Mouse (Mus musculus): ENCODE measurements around the gene Nkx1-2.

Gene Nkx1-2

DNA sequence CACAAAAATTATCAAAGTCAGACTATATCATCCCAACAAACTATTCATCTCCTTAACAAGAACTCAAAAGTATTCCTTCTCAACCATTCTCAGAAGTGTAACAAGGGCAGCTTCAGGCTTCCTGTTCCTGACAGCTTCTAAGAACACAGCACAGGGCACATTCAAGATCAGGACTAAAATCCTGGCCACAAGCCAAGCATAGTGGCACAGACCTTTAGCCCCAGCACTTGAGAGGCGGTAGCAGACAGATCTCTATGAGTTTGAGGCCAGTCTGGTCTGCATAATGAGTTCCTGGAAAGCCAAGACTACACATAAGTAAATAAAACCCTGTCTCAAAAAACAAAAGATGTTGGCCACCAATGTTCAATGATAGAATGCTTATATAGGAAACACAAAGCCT, 33.6 kb downstream of the Nkx1-2 start:
- no peak for DNase-seq (ENCODE audit: low spot score)

DNA sequence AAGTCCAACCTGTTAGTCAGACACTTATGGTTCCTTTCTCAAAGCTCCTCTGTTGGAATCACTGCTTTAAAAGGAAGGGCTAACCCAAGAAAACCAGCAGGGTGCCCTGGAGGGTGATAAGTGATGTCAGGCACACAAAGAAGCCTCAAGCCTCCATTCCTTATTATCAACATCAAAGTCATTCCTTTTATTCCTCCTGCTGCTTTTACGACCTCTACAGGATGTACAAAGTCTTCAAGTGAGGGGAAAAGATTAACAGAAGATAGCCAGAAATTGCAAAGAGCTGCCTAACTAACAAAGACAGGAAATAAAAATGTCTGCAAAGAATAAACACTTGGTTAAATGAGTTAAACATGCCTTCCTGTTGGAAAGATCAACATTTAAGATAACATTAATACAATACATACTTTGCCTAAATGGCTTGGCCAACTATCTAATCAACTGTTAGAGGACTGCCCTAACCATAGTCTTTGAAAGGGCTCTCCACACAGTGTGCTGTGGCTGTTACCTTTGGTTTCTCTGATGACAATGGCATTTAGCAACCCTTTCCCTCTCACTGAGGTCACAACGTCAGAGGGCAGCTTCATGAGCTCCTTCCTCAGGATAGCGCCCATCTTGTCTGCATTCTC, 40.2 kb downstream of the Nkx1-2 start:
- no peak for DNase-seq (ENCODE audit: low spot score)

DNA sequence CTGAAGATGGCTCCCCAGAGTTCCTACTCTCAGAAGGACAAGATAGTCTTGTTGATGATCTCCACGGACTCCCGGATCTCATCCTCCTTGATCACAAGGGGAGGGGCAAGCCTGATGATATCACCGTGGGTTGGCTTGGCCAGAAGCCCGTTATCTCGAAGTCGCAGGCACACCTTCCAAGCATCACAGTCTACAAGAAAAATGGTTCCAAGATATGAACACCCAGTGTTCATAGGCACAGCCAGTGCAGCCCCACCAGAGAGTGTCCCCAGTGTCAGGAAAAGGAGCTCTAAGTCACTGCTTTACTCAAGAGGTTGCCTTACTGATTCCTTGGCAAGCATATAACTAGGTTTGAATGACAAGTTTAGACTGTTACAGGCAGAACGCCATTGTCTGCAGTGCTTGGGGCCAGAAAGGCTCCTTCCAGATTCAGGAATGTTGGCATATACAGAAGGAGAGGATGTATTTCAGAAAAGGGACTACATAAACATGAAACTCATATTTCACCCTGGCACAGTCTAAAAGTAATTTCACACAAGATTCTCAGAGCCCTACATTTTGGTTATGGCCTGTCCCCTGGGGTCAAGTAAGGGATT, 41.2 kb downstream of the Nkx1-2 start:
- no peak for DNase-seq (ENCODE audit: low spot score)

DNA sequence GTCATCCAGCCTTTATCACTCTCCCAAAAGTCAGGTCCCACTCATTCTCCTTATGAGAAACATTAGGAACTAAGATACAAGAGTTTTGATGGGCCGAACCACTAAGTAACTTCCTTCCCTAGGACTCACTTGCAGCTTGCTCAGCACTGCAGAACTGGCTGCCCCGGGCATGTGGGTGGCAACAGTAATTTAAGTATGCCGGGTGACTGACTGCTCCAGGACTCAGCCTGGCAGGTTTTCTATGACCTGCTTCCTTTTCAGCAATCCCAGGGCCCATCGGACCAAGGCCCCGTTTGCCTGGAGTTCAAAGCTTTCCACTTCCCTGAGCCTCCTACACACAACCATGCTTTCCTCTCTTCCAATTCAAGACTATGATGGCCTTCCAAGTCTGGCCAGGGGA, 42.9 kb downstream of the Nkx1-2 start:
- no peak for DNase-seq (ENCODE audit: low spot score)

DNA sequence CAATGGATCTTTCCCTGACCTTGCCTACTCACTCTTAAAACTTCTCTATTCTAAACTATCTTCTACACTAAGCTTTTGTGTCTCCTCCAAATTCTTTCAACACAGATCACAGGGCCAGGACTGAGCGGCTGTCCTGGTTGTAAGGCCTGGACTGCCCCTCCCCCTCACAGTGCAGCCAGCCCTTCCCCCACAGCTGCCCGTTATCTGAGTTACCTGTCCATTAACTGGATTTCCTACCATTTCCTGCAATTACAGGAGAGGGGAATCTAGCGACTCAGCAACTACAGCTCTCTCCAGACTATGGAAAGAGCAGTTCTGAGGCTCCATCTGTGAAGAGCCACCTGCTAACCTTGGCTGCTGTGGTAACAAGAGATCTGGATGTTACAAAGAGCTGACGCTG, 43.5 kb downstream of the Nkx1-2 start:
- no peak for DNase-seq (ENCODE audit: low spot score)

DNA sequence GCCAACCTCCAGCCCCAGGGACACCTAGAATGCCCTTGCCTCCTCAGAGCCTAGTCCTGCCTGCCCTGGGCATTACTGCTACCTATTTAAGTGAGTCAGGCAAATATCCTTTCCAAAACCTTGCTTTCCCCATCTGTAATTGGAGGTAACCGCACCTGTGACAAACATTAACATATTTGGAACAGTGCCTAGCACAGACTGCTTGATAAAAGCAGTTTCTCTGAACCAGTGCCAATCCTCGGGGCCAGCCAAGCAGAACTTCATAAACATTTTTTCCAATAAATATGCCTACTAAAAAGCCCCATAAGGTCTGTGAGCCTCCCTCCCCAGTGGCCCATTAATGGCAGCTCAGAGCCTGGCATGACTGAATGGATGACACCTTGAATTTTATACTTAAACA, 45.3 kb downstream of the Nkx1-2 start:
- DNase-seq (ENCODE audit: low spot score) = no peak

DNA sequence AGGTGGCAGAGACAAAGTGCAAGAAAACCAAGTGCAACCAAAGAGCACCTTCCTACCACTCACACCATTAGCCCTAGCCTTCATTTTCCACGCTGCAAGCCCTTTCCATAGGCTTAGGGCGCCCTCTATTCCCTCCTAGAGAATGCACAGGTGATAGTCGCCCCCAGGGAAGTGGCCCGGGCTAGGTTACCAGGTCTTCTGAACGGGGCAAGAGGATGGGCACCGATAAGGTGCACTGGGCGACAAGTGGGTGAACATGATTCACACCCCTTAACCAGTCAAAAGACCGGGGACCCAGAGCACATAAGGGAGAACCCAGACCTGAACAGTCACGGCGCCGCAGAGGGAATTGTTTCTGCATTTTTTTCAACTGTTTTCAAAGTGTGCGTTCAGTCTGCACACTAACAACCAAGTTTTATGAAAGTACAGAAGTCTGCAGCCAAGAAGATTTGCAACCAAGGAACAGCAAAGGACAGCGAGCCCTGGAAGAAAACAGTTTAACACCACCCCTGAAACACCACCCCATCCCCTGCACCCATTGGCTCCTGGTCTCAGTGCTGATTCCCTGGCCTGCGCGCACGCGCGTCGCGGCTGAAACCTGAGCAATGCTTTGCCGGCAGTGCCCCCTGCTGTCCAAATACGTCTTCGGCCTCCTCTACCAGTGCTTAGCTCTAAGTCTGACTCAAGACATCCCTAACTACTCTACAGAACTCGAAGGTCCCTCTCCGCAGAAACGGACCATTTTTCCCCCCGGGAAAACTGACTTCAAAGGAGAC, 47.9 kb downstream of the Nkx1-2 start:
- peak; percentile 97 for DNase-seq (ENCODE audit: low spot score)

DNA sequence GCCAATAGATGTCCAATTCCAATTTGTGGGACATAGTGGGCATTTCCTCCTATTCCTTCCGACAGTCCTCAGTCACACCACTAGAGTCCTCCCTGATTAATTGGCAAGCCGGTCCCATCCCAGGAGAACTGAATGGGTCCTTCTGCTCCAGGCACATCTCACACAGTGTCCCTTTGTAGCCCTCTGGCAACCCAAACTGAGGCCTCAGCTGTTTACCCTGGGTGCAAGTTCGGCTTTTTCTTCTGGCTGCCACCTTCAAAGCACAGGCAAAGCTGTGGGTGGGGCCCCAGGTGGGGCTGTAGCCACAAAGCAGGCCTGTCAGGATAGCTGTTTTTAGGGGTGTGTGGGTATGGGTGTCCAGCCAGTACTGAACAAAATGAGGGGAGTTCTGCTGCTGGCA, 52.3 kb downstream of the Nkx1-2 start:
- DNase-seq (ENCODE audit: low spot score) = no peak

Measured in embryo, embryonic 10.5 days (tissue).